Mouse (Mus musculus): ENCODE data around the gene Usp20.
"Not testable (repeated sequence)": the region's sequence is repeated elsewhere in the genome, so short reads cannot be mapped to it uniquely, and the experiment has no call there.

The Usp20 gene

DNA sequence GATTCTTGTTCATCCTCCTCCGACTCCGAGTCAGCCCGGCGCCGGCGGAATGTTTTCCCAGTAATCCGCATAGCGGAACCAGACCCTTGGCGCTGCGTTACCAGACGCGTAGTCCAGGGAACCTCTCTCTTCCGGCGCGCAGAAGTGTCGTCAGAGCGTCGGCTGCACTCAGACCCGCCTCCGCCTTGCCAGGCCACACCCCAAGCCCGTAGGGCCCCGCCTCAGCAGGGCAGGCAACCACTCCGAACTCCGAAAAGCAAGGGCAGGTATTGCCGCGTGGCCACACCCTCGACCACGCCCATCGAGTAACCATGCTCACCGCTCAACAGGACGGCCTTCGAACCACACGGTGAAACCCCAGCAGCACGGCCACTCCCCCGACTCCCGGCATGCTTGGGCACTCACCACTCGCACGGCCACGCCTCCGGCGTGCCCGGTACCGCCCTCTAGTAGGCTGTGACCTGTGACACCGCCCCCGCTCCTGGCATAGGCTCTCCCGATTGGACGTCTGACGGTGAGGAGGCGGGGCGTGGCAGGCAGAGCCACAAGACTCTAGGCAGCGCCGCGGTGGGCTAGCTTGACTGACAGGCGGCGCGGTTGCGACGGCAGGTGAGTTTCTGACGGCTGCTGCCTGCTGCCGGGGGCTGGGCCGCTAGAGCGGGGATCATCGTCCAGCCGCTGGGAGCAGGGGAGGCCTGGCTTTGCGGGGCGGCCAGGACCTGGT is at the start of gene Usp20, which contains the start of gene BC005624:
Usp20 (plus strand) TSS at position 490 of the 724 bp plus-strand sequence.
BC005624 (minus strand) TSS at position 412 of the 724 bp plus-strand sequence.
- peak; percentile 99 for DNase-seq

DNA sequence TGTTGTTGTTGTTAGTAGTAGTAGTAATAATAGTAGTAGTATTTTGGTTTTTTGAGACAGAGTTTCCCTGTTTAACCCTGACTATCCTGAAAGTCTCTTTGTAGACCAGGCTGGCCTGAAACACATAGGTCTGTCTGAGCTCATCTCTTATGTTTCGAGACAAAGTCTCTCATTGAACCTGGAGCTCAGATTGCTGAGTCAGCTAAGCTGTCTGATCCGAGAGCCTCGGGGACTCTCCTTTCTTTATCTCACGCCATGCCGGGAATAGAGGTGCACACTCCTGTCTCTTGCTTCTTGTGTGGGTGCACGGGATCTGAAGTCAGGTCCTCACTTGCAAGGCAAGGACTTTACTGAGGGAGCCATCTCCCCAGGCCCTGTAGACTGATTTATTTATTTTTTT is 49.0 kb upstream of the Usp20 start:
- no peak for DNase-seq

GRCm38 (mm10) chr2:30933917-30934450 is 48.1 kb upstream of the Usp20 start:
- DNase-seq = peak; percentile 85

DNA sequence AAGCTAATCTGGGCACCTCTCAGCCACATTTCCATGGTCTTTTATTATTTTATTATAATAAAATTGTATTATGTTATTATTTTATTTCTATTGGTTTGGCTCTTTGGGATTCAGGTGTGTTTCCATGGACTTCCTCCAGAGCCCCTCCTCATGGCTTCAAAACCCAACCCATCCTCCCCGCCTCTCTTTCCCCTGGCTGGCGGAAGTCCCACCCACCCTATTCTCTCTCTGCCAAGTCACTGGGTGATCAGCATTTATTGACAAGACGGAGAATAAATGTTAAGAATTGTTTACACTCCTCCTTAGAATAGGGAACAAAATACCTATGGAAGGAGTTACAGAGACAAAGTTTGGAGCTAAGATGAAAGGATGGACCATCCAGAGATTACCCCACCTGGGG is 45.3 kb upstream of the Usp20 start:
- DNase-seq = no peak

DNA sequence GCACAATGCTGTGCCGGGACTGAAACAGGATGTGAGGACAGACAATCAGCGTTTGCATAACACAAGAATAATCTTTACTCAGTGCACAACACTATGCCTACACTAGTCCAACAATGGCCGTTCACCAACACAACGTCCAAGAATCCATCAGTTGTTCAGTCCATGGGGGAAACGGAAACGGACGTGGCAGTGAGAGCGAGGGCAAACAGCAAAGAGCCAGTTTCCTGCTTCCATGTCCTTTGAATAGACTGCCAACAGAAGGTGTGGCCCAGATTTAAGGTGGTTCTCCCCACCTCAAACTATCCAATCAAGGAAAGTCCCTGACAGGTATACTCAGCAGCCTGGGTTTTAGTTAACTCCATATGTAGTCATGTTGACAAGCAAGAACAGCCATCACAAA is 44.3 kb upstream of the Usp20 start:
- DNase-seq = no peak

- no peak for DNase-seq
Measured at GRCm38 (mm10) chr2:30938574-30938991, 43.5 kb upstream of the Usp20 start.

DNA sequence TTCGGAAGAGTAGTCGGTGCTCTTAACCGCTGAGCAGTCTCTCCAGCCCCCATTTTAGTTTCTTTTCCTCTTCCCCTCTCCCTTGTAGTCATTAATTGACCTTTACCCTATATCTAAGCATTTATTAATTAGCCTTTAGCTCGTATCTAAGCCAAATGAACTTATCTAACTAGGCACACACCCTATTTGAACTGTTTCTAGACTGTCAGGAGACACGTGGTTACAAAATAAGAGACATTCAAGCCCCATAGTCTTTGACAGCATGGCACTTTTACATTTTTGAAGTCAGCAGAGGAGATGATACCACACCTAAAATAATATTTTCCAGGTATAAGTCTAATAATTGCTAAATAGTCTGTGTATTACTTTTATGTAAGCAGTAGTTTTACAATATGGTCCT is 40.5 kb upstream of the Usp20 start:
- DNase-seq = no peak

GRCm38 (mm10) chr2:30942116-30942515 is 40.0 kb upstream of the Usp20 start:
- not testable (repeated sequence) for DNase-seq

- DNase-seq = peak; percentile 67
Measured at GRCm38 (mm10) chr2:30942603-30943011, 39.5 kb upstream of the Usp20 start.

GRCm38 (mm10) chr2:30952457-30952823 is 29.6 kb upstream of the Usp20 start:
- no peak for DNase-seq

DNA sequence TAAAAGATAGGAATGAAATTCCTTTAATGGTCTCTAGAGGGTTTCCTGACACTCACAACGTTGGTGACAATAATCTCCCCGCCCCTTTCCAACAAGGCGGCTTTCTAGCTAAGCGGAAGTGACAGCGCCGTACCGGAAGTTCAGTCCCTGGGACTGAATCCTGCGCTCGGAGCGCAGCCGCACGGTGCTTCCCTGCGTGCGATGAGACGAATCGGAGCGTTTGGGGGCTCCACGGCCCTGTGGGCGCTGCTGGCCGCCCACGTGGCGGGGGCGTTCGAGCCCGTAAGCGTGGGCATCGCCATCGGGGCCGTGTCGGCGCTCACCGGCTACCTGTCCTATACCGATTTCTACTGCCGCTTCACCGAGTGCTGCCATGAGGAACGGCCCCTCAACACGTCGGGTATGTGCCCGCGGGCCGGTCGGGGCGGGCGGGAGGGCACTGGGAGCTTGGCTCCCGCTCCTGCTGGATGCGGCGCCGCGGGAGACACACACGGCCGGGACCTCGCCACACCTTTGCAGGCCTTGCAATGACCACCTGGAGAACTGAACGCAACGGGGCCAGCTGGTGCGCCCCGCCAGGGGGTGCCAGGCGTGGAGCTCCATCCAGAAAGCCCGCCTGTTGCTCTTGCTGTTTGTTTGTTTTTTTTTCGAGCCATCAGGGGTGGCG is 29.1 kb upstream of the Usp20 start, which contains the start of gene Tor1b:
Tor1b (plus strand) TSS at position 136 of the 667 bp plus-strand sequence.
- DNase-seq = peak; percentile 85

DNA sequence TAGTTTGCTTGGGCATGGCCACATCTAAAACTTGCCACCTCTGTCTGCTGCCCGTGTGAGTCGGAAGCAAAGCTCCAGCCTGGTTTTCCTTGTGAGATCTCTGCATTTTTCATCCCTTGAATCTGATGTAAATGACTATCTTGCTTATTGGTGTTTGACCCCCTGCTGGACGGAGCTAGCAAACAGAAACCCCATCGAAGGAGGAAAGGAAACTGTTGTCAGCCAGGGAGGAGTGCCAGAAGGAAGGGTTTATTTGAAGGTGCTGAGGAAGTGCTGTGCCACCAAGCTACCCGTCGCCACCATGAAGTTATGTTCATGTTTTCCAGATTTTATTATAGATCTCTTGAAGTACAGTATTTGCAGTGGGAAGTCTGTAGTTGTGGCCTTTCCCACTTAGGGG is 27.3 kb upstream of the Usp20 start:
- DNase-seq = no peak

DNA sequence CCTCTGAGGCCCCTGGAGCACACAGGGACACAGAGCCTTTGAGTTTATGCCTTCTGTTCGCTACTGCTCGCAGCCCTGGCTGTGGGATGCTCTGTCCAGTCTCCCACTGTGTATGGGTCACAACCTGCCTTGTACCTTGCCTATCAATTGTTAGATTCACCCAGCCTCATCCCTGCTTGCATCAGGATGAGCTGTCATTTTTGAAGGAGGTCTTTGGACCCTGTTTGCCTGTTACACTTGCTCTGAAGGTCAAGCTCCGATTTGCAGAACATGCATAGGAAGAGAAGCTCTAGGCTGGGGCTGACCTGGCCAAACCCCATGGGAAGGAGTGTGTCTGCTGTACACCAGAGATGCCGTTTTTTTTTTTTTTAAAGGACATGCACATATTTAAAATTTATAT is 24.6 kb upstream of the Usp20 start:
- DNase-seq = no peak

GRCm38 (mm10) chr2:30958726-30959125 is 23.4 kb upstream of the Usp20 start:
- DNase-seq = no peak

- DNase-seq = no peak
Measured at GRCm38 (mm10) chr2:30959856-30960255, 22.2 kb upstream of the Usp20 start.

GRCm38 (mm10) chr2:30962570-30963254 is 19.4 kb upstream of the Usp20 start:
- no peak for DNase-seq

- no peak for DNase-seq
Measured at GRCm38 (mm10) chr2:30965627-30966026, 16.5 kb upstream of the Usp20 start.

- DNase-seq = no peak
Measured at GRCm38 (mm10) chr2:30966826-30967225, 15.3 kb upstream of the Usp20 start.

DNA sequence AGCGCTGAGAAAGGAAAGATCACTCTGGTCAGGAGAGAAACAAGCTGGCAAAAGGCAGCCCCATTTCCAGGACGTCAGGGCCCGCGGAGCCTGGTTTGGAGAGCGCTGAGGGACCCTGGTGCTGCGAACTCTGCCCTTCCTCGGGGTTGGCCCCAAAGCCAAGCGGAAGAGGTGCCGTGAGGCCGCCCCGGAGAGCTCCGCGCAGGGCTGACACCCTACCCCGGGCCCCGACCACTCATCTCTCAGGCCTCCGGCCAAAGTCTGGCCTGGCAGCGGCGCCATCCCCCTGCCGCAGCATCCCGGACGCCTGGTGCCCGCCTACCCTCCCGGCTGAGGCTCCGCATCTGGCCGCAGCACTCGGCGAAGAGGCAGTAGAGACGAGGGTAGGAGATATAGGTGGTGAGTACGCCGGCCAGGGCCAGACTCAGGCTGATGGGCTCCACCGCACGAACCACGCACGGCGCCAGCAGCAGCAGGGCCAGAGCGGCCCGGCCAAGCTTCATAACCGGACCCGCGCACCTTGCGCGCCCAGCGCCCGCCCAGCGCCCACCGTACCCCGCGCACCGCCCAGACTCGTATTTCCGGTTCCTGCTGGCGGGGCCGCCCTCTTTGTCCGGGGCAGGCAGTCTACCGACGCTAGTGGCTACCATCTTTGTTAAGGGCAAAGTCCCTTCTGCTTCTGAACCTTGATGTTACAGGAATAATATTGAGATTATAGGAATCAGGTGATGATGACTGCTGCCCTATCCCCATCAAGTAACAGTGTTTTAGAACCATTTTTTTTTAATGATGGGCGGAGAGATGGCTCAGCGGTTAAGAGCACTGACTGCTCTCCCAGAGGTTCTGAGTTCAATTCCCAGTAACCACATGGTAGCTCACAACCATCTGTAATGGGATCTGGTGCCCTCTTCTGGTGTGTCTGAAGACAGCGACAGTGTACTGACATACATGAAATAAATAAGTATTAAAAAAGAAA is 14.4 kb upstream of the Usp20 start, which contains the start of gene Tor1a:
Tor1a (minus strand) TSS at position 582 of the 976 bp plus-strand sequence.
- peak; percentile 89 for DNase-seq

GRCm38 (mm10) chr2:30983024-30983423 is 945 bp downstream of the Usp20 start:
- DNase-seq = no peak

DNA sequence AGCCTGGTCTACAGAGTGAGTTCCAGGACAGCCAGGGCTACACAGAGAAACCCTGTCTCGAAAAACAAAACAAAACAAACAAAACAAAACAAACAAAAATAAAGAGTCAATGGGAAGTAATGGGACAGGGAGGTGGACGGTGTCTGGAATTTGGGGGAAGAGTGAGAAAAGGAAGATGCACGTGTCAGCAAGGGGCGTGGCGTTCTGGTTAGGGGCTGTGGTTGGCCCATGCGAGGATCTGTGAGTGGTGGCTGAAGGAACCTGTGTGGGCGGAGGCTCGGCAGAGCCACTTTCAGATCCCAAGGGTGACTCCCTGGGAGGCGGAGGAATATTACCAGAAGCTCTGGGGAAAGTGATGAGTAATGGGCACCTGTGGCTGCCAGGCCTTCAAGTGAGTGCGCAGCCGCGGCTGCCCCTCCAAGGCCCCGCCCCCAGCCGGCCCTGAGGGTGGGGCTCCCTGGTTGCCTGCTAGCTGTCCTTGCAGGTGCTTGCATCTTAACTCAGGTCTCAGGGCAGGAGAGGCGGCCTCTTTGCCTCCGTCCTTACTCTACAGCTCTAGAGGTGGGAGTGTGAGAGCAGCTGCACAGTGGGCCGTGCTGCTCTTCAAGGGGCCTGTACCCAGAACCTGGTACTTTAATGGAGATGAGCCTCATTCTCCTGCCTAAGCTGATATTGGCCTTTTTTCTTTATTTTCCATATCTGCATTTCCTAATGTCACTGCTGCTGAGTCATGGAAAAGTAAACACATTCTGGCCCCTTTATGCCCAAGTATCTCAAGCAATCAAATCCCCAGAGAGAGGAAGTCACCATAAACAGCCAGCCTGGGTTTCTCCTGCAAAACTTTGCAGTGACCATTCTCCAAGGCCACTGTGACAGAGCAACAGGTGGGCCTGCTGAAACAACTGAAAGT is 3.3 kb downstream of the Usp20 start:
- peak; percentile 67 for DNase-seq

Measured in lung, postnatal 14 days (tissue).